Mouse (Mus musculus) left cerebral cortex, postnatal 14 days (tissue): ENCODE results near the gene Usp22. TPM values are rescaled to one million over a fixed set of nuclear protein-coding genes. Genes with fewer than 3 reads are reported as not detected.

Source experiments
- DNase-seq, 2 experiments: peaks; one replicate each; pipeline ENCODE4 v3.0.0; 2021 to 2022; ENCODE audit warnings: low spot score in 2 of 2, mixed read lengths in 1 of 2
- intact Hi-C: fragments of 180-260 bp; cut with DNase I; formaldehyde crosslinking; loops from one replicate; pipeline ENCODE4 v1.15.1; 2025
- long read RNA-seq, 2 experiments: library from polyadenylated mRNA; stranded (forward); transcript quantifications; one replicate each; pipeline ENCODE4 v2.0.0; 2021
- total RNA-seq, 2 experiments: library from RNA; stranded (reverse); gene quantifications; 2 replicates each; pipeline ENCODE4 v1.2.3; 2021

Usp22 gene
- total RNA-seq = 100 to 1,000 TPM; 275 to 287 TPM
- long read RNA-seq, experiment 1, full-length matches to known transcripts = 119 of 210 reads
- long read RNA-seq, experiment 1, partial matches to known transcripts = 13 of 210 reads
- long read RNA-seq, experiment 1, other reads (novel, unspliced or antisense) = 78 of 210 reads
- long read RNA-seq, experiment 2, full-length matches to known transcripts = 84 of 149 reads
- long read RNA-seq, experiment 2, partial matches to known transcripts = 14 of 149 reads
- long read RNA-seq, experiment 2, other reads (novel, unspliced or antisense) = 51 of 149 reads

- intact Hi-C loops = no loop called here
- peak; percentile 100 for DNase-seq
Observed at GRCm38 (mm10) chr11:61174821-61175658, at the start of gene Usp22. Usp22 (minus strand) TSS chr11:61175055.

GRCm38 (mm10) chr11:61224234-61224744 lies 49.4 kb upstream of the Usp22 start:
- no peak for DNase-seq

GRCm38 (mm10) chr11:61222971-61223745 lies 48.3 kb upstream of the Usp22 start:
- no peak for DNase-seq
- intact Hi-C loops = no loop called here

More at GRCm38 (mm10) chr11:61224234-61224744, 49.4 kb upstream of the Usp22 start:
- intact Hi-C loops = no loop called here

GRCm38 (mm10) chr11:61222007-61222406 lies 47.2 kb upstream of the Usp22 start:
- intact Hi-C loops = no loop called here

GRCm38 (mm10) chr11:61220156-61220881 lies 45.5 kb upstream of the Usp22 start:
- DNase-seq = peak; percentile 28 to 57
- intact Hi-C loops = no loop called here

More at GRCm38 (mm10) chr11:61222007-61222406, 47.2 kb upstream of the Usp22 start:
- peak in 1 of 2 experiments; percentile 19 for DNase-seq

GRCm38 (mm10) chr11:61215936-61216335 lies 41.1 kb upstream of the Usp22 start:
- intact Hi-C loops = no loop called here
- DNase-seq = no peak

- no peak for DNase-seq
Observed at GRCm38 (mm10) chr11:61212102-61212501, 37.2 kb upstream of the Usp22 start.

GRCm38 (mm10) chr11:61208316-61208715 lies 33.5 kb upstream of the Usp22 start:
- no peak for DNase-seq

More at GRCm38 (mm10) chr11:61212102-61212501, 37.2 kb upstream of the Usp22 start:
- intact Hi-C loops = no loop called here

GRCm38 (mm10) chr11:61207487-61208246 lies 32.8 kb upstream of the Usp22 start, which contains the start of gene Aldh3a1:
Aldh3a1 (plus strand) TSS chr11:61207537.
- intact Hi-C loops = no loop called here
- DNase-seq = no peak

More at GRCm38 (mm10) chr11:61208316-61208715, 33.5 kb upstream of the Usp22 start:
- intact Hi-C loops = no loop called here

- no peak for DNase-seq
- intact Hi-C loops = no loop called here
Observed at GRCm38 (mm10) chr11:61206136-61206535, 31.3 kb upstream of the Usp22 start.

- intact Hi-C loops = no loop called here
- peak; percentile 33 to 43 for DNase-seq
Observed at GRCm38 (mm10) chr11:61205167-61205950, 30.5 kb upstream of the Usp22 start.

GRCm38 (mm10) chr11:61202810-61203209 lies 28.0 kb upstream of the Usp22 start:
- DNase-seq = no peak
- intact Hi-C loops = no loop called here

- intact Hi-C loops = no loop called here
- DNase-seq = no peak
Observed at GRCm38 (mm10) chr11:61202186-61202585, 27.3 kb upstream of the Usp22 start.

GRCm38 (mm10) chr11:61199620-61200362 lies 24.9 kb upstream of the Usp22 start:
- intact Hi-C loops = loop anchor here (10.0 kb wide), 1 partner anchor 305 kb away; the partner anchor contains the start of gene B9d1

GRCm38 (mm10) chr11:61197935-61198334 lies 23.1 kb upstream of the Usp22 start:
- DNase-seq = no peak
- intact Hi-C loops = loop anchor here (10.0 kb wide), 1 partner anchor 307 kb away; the partner anchor contains the start of gene B9d1

More at GRCm38 (mm10) chr11:61199620-61200362, 24.9 kb upstream of the Usp22 start:
- DNase-seq = no peak

- intact Hi-C loops = loop anchor here (10.0 kb wide), 1 partner anchor 308 kb away; the partner anchor contains the start of gene B9d1
- no peak for DNase-seq
Observed at GRCm38 (mm10) chr11:61196616-61197353, 21.9 kb upstream of the Usp22 start.
